19 mouse cellular contexts compared by ENCODE assay signal in genomic region chr14:103477281-103477680, GRCm38 (mm10). TPM values are rescaled to one million over a fixed set of nuclear protein-coding genes. Genes with fewer than 3 reads are reported as not detected.
DNase-seq lines count a peak whose midpoint lies in the region; ATAC-seq and TF ChIP-seq lines count a peak whose summit lies in the region.
"Had no signal": no experiment of that assay in that cellular context is flagged by ENCODE, and none has a peak within 500 bp of the region (broad histone marks: within the 10 kb centered on the region; RNA-seq: fewer than 3 reads in every experiment).

No protein-coding gene starts in this region.

- DNase-seq in spleen, postnatal 36 days (ENCODE audit: low spot score in 2 of 2) = peak; percentile 63
- DNase-seq in spleen, adult 12 weeks (ENCODE audit: low spot score) = no peak
- DNase-seq in cerebellum, postnatal 25 days = no peak
- DNase-seq in right cerebral cortex, postnatal 14 days = no peak
- DNase-seq: adrenal gland, postnatal 14 days; cerebellum, postnatal 10 days; right cerebral cortex, postnatal 4 days; thymus, postnatal 14 days had no signal

- no peak for TF ChIP-seq CTCF in bone marrow, adult 2 months (IDR thresholded peaks at IDR 0.05; ENCODE audit: control insufficient read depth, insufficient read depth, low read length)

- no peak overlapping the region for H3K4me3 ChIP-seq in bone marrow, adult 2 months (replicated peaks; ENCODE audit: control insufficient read depth, low read depth, low read length)
- H3K4me3 ChIP-seq in midbrain, embryonic 16.5 days (ENCODE audit: low read depth, low read length) = no peak overlapping the region
- H3K4me3 ChIP-seq: embryonic facial prominence, embryonic 10.5 days; erythroblast, embryonic 14.5 days; limb, embryonic 12.5 days; lung, embryonic 15.5 days; midbrain, embryonic 12.5 days had no signal

- TF ChIP-seq POLR2A in bone marrow, adult 2 months (IDR thresholded peaks at IDR 0.05; ENCODE audit: borderline replicate concordance, control insufficient read depth, low read depth, low read length) = no peak

- peaks cover 7% of the 10 kb centered on the region for H3K4me1 ChIP-seq in bone marrow, adult 2 months (ENCODE audit: control insufficient read depth, insufficient read depth, low read length)
- H3K4me1 ChIP-seq in midbrain, embryonic 16.5 days (ENCODE audit: control insufficient read depth, insufficient read depth, low read length) = no peaks in the 10 kb centered on the region
- H3K4me1 ChIP-seq: limb, embryonic 12.5 days; lung, embryonic 15.5 days had no signal

- H3K4me2 ChIP-seq in midbrain, embryonic 16.5 days (ENCODE audit: low read length) = no peak overlapping the region
- H3K4me2 ChIP-seq: limb, embryonic 12.5 days; lung, embryonic 15.5 days; midbrain, embryonic 12.5 days had no signal

- no peaks in the 10 kb centered on the region for H3K27me3 ChIP-seq in midbrain, embryonic 16.5 days (ENCODE audit: control insufficient read depth, insufficient read depth, low read depth, low read length)
- H3K27me3 ChIP-seq: limb, embryonic 12.5 days; lung, embryonic 15.5 days; midbrain, embryonic 12.5 days had no signal

- peak; percentile 77 for ATAC-seq in megakaryocyte, adult 5-6 weeks (ENCODE audit: poor library complexity, severe bottlenecking)
- ATAC-seq in midbrain, embryonic 16.5 days = no peak
- ATAC-seq: forebrain, embryonic 16.5 days; hindbrain, postnatal 0 days had no signal

- H3K9ac ChIP-seq in midbrain, embryonic 16.5 days (ENCODE audit: low read depth, low read length) = no peak overlapping the region
- H3K9ac ChIP-seq: limb, embryonic 12.5 days; lung, embryonic 15.5 days; midbrain, embryonic 12.5 days had no signal

- H3K36me3 ChIP-seq in midbrain, embryonic 16.5 days (ENCODE audit: control insufficient read depth, insufficient read depth, low read length) = no peaks in the 10 kb centered on the region
- H3K36me3 ChIP-seq: embryonic facial prominence, embryonic 10.5 days; limb, embryonic 12.5 days; lung, embryonic 15.5 days; midbrain, embryonic 12.5 days had no signal

- peak overlapping the region; percentile 81 for H3K27ac ChIP-seq in bone marrow, adult 2 months (ENCODE audit: control insufficient read depth, insufficient read depth, low read depth, low read length, poor library complexity)
- no peak overlapping the region for H3K27ac ChIP-seq in midbrain, embryonic 16.5 days (ENCODE audit: low read length)
- H3K27ac ChIP-seq: embryonic facial prominence, embryonic 10.5 days; hindbrain, postnatal 0 days; limb, embryonic 12.5 days; lung, embryonic 15.5 days; midbrain, embryonic 12.5 days; stomach, postnatal 0 days had no signal

- WGBS in bone marrow, adult 2 months = 11% methylated on average over 3 of the region's 3 CpGs
- 89% methylated on average over 3 of the region's 3 CpGs for WGBS in midbrain, embryonic 16.5 days

- no peaks in the 10 kb centered on the region for H3K9me3 ChIP-seq in midbrain, embryonic 16.5 days (replicated peaks; ENCODE audit: control insufficient read depth, low read length, poor library complexity, severe bottlenecking)
- H3K9me3 ChIP-seq: embryonic facial prominence, embryonic 10.5 days; limb, embryonic 12.5 days; lung, embryonic 15.5 days; midbrain, embryonic 12.5 days had no signal

RNA-seq across cellular contexts. Expression of gene Scel, which starts 35.9 kb away (rescaled TPM):
- polyA plus RNA-seq in bone marrow, adult 2 months (2011; ENCODE audit: insufficient read depth, insufficient read length, low replicate concordance, missing spikeins) = not detected in 2 replicates
- 0.51 and 0.73 TPM in 2 replicates for total RNA-seq in megakaryocyte, adult 5-6 weeks (2015)
- 0.62 and 1.7 TPM in 2 replicates for total RNA-seq in megakaryocyte, adult 5-6 weeks (2017)
- polyA plus RNA-seq in midbrain, embryonic 16.5 days (2015; fragmentation: Nextera tagmentation; extraction: Ambion mirVana) = 0.16 and 0.34 TPM in 2 replicates
- total RNA-seq: adrenal gland, postnatal 14 days had no signal
- polyA plus RNA-seq: erythroblast, embryonic 14.5 days; forebrain, embryonic 16.5 days had no signal

Comparison
In these comparisons a context has a peak if more than half of its experiments do, and no peak if none do; other contexts are left out.
1. DNase-seq: peak in spleen, postnatal 36 days (2 of 2); none in spleen, adult 12 weeks (single experiment), cerebellum, postnatal 25 days (0 of 2) and right cerebral cortex, postnatal 14 days (single experiment).